ENCODE assay signal across 14 mouse cellular contexts in genomic region chr13:77514046-77514445, GRCm38 (mm10).
"Had no signal": no experiment of that assay in that cellular context is flagged by ENCODE, and none has a peak within 500 bp of the region (broad histone marks: within the 10 kb centered on the region; RNA-seq: fewer than 3 reads in every experiment).

No protein-coding gene starts in this region.

- DNase-seq: gastrocnemius, adult 2 months; gastrocnemius, postnatal 10 days; gastrocnemius, postnatal 25 days; heart, adult 18-20 months; heart, postnatal 10 days; heart, postnatal 4 days; kidney, adult 18-20 months; kidney, adult 8-10 months; kidney, postnatal 10 days; kidney, postnatal 25 days; kidney, postnatal 4 days; liver; liver, embryonic 13.5 days; liver, postnatal 0 days had no signal
